8 mouse cellular contexts compared by ENCODE assay signal in genomic region chr17:22423952-22424617, GRCm38 (mm10). TPM values are rescaled to one million over a fixed set of nuclear protein-coding genes. Genes with fewer than 3 reads are reported as not detected.
DNase-seq lines count a peak whose midpoint lies in the region; ATAC-seq and TF ChIP-seq lines count a peak whose summit lies in the region.

Gene Zfp946, plus strand, starts transcription at chr17:22424222.

- H3K9ac ChIP-seq in embryonic facial prominence, embryonic 15.5 days: peak within 1 kb of the TSS; percentile 57
- H3K9ac ChIP-seq in limb, embryonic 12.5 days (replicated peaks): peak within 1 kb of the TSS; percentile 65
- peak within 1 kb of the TSS; percentile 65 for H3K9ac ChIP-seq in midbrain, embryonic 14.5 days (replicated peaks; ENCODE audit: low read length)

- H3K27me3 ChIP-seq in embryonic facial prominence, embryonic 15.5 days: no peaks in the 10 kb centered on the region
- no peaks in the 10 kb centered on the region for H3K27me3 ChIP-seq in limb, embryonic 12.5 days
- no peaks in the 10 kb centered on the region for H3K27me3 ChIP-seq in midbrain, embryonic 14.5 days (ENCODE audit: control insufficient read depth, insufficient read depth, low read length)

- no peak for TF ChIP-seq CTCF in bone marrow macrophage, adult 2 months (IDR thresholded peaks at IDR 0.05; ENCODE audit: low read depth, low read length)

- TF ChIP-seq POLR2A in bone marrow macrophage, adult 2 months (IDR thresholded peaks at IDR 0.05; ENCODE audit: borderline replicate concordance, low read depth, low read length): no peak

- H3K4me2 ChIP-seq in embryonic facial prominence, embryonic 15.5 days (replicated peaks): peak within 1 kb of the TSS; percentile 69
- H3K4me2 ChIP-seq in limb, embryonic 12.5 days: peak within 1 kb of the TSS; percentile 63
- H3K4me2 ChIP-seq in midbrain, embryonic 14.5 days (ENCODE audit: low read length): peak within 1 kb of the TSS; percentile 67

- H3K4me1 ChIP-seq in bone marrow macrophage, adult 2 months (ENCODE audit: control insufficient read depth, insufficient read depth, low read length): no peaks in the 10 kb centered on the region
- peaks cover 3% of the 10 kb centered on the region; the same call in 1 of the 2 replicates for H3K4me1 ChIP-seq in embryonic facial prominence, embryonic 15.5 days
- 0 out of 2 replicates have a peak, but pooled peaks cover 4% of the 10 kb centered on the region for H3K4me1 ChIP-seq in limb, embryonic 12.5 days (replicated peaks)
- 0 out of 2 replicates have a peak, but pooled peaks cover 4% of the 10 kb centered on the region for H3K4me1 ChIP-seq in midbrain, embryonic 14.5 days (ENCODE audit: control insufficient read depth, insufficient read depth, low read length)

- H3K9me3 ChIP-seq in embryonic facial prominence, embryonic 15.5 days (replicated peaks): no peaks in the 10 kb centered on the region
- no peaks in the 10 kb centered on the region for H3K9me3 ChIP-seq in limb, embryonic 12.5 days
- no peaks in the 10 kb centered on the region for H3K9me3 ChIP-seq in midbrain, embryonic 14.5 days (ENCODE audit: control insufficient read depth, low read length)

- peak within 1 kb of the TSS; percentile 56 for H3K27ac ChIP-seq in bone marrow macrophage, adult 2 months (ENCODE audit: insufficient read depth, low read depth, low read length)
- H3K27ac ChIP-seq in embryonic facial prominence, embryonic 15.5 days (replicated peaks): peak within 1 kb of the TSS; percentile 84
- H3K27ac ChIP-seq in limb, embryonic 12.5 days: peak within 1 kb of the TSS; percentile 92
- H3K27ac ChIP-seq in midbrain, embryonic 14.5 days (replicated peaks; ENCODE audit: low read depth, low read length): peak within 1 kb of the TSS; percentile 81

- DNase-seq in 416B (ENCODE audit: low read depth): peak; percentile 67
- DNase-seq in heart, adult 8-10 months (ENCODE audit: low spot score): peak; percentile 89
- peak; percentile 86 to 89 for DNase-seq in kidney, adult 8-10 months
- peak; percentile 91 for DNase-seq in midbrain, embryonic 14.5 days
- peak; percentile 65 for DNase-seq in spleen, adult 12 weeks (ENCODE audit: low spot score)

- peak within 1 kb of the TSS; percentile 90 for H3K4me3 ChIP-seq in bone marrow macrophage, adult 2 months (ENCODE audit: insufficient read depth, low read length)
- H3K4me3 ChIP-seq in embryonic facial prominence, embryonic 15.5 days (replicated peaks): peak within 1 kb of the TSS; percentile 69
- peak within 1 kb of the TSS; percentile 60 for H3K4me3 ChIP-seq in limb, embryonic 12.5 days (replicated peaks)
- peak within 1 kb of the TSS; percentile 64 for H3K4me3 ChIP-seq in midbrain, embryonic 14.5 days (replicated peaks; ENCODE audit: low read depth, low read length)

- H3K36me3 ChIP-seq in embryonic facial prominence, embryonic 15.5 days: no peaks in the 10 kb centered on the region
- no peaks in the 10 kb centered on the region for H3K36me3 ChIP-seq in limb, embryonic 12.5 days
- H3K36me3 ChIP-seq in midbrain, embryonic 14.5 days (ENCODE audit: control insufficient read depth, insufficient read depth, low read length): no peaks in the 10 kb centered on the region

- WGBS in embryonic facial prominence, embryonic 15.5 days: under 1% methylated on average over 29 of the region's 29 CpGs
- WGBS in limb, embryonic 12.5 days: under 1% methylated on average over 29 of the region's 29 CpGs
- under 1% methylated on average over 29 of the region's 29 CpGs for WGBS in midbrain, embryonic 14.5 days

- ATAC-seq in embryonic facial prominence, embryonic 15.5 days (ENCODE audit: insufficient number of reproducible peaks, low FRiP score, low TSS enrichment, low read depth): peak; percentile 94
- ATAC-seq in limb, embryonic 12.5 days (ENCODE audit: insufficient number of reproducible peaks, insufficient read depth, low FRiP score, low TSS enrichment, low read depth): peak; percentile 98
- peak; percentile 95 for ATAC-seq in midbrain, embryonic 14.5 days (ENCODE audit: low FRiP score, low TSS enrichment)

RNA-seq across cellular contexts. Expression of gene Zfp946, which starts in this region (rescaled TPM):
- polyA plus RNA-seq in bone marrow macrophage, adult 2 months (2012; ENCODE audit: insufficient read depth, insufficient read length, missing spikeins): 12.8 and 15.9 TPM in 2 replicates
- 11.9 and 12.1 TPM in 2 replicates for polyA plus RNA-seq in embryonic facial prominence, embryonic 15.5 days (2015; fragmentation: Nextera tagmentation; extraction: Ambion mirVana)
- 1 to 10 TPM; 2.8 to 3.9 (median 3.9) TPM for total RNA-seq in heart, adult 8-10 months (2022)
- polyA plus RNA-seq in limb, embryonic 12.5 days (2016; fragmentation: Nextera tagmentation; extraction: Ambion mirVana): 23.0 and 23.1 TPM in 2 replicates
- polyA plus RNA-seq in midbrain, embryonic 14.5 days (2014; fragmentation: Nextera tagmentation; extraction: Ambion mirVana): 30.7 and 41.9 TPM in 2 replicates

Comparison
In these comparisons a context has a peak if more than half of its experiments do, and no peak if none do; other contexts are left out.
1. Peak in every context shown above with its lines: DNase-seq, ATAC-seq, H3K4me3 ChIP-seq and H3K27ac ChIP-seq.